Mouse (Mus musculus) heart, postnatal 4 days (tissue): ENCODE data around the gene Usp47. TPM values are rescaled to one million over a fixed set of nuclear protein-coding genes. Genes with fewer than 3 reads are reported as not detected.

Experiments used
- DNase-seq: peaks from one replicate; pipeline ENCODE4 v3.0.0; 2021
- total RNA-seq, 2 experiments: library from RNA; stranded (reverse); gene quantifications; 2 replicates each; pipeline ENCODE4 v1.2.3; 2021

Usp47 gene
- total RNA-seq, 2 experiments from 2014 or later: 90.9 to 91.6 TPM

GRCm38 (mm10) chr7:112157584-112158315 is 134.4 kb downstream of the Usp47 start:
- no peak for DNase-seq

- DNase-seq: peak; percentile 51
Measured at GRCm38 (mm10) chr7:112158316-112158741, 135.0 kb downstream of the Usp47 start.

- DNase-seq: peak; percentile 61
Measured at GRCm38 (mm10) chr7:112158942-112159341, 135.6 kb downstream of the Usp47 start, which contains the start of gene Dkk3. Gene Dkk3 (minus strand): TSS chr7:112159057.

- no peak for DNase-seq
Measured at GRCm38 (mm10) chr7:112159835-112160234, 136.5 kb downstream of the Usp47 start.

Other genes starting within 250 kb of the Usp47 start
- gene Galnt18, start 243.5 kb upstream of the Usp47 start, total RNA-seq: 10 to 100 TPM; 19.3 to 21.5 TPM
- 10 to 100 TPM; 82.6 to 87.6 TPM for gene Dkk3, start 135.6 kb downstream of the Usp47 start, total RNA-seq
- gene Mical2, start 202.4 kb downstream of the Usp47 start, total RNA-seq: 100 to 1,000 TPM; 281 to 298 TPM